Mouse (Mus musculus) CH12.LX (cell line): Measurements from ENCODE around the gene Sult6b2. TPM values are rescaled to one million over a fixed set of nuclear protein-coding genes. Genes with fewer than 3 reads are reported as not detected.

ENCODE experiments used
- DNase-seq: peaks from one replicate; pipeline ENCODE4 v3.0.0-alpha.2; 2013; ENCODE audit errors: extremely low read depth
- H3K27ac ChIP-seq: 2 replicates; pipeline ENCODE4 v1.5.1; 2012; ENCODE audit warnings: low read depth, mild to moderate bottlenecking, control low read depth, moderate library complexity; ENCODE audit not compliant: insufficient read depth
- H3K27me3 ChIP-seq: replicated peaks from 2 replicates; pipeline ENCODE3; 2012; ENCODE audit warnings: inconsistent platforms
- H3K36me3 ChIP-seq, 2 experiments: replicated peaks in 1 of 2; 2 replicates each; pipeline versions ENCODE3 to v1.6.1; 2012; ENCODE audit warnings: inconsistent platforms in 1 of 2, low read length in 1 of 2, mild to moderate bottlenecking in 1 of 2, mixed read lengths in 1 of 2, moderate library complexity in 1 of 2; ENCODE audit not compliant: control insufficient read depth in 1 of 2, insufficient read depth in 1 of 2
- H3K4me1 ChIP-seq, 2 experiments: 2 replicates each; pipeline ENCODE4 v1.6.1; 2012; ENCODE audit warnings: inconsistent platforms in 1 of 2, moderate library complexity in 1 of 2; ENCODE audit not compliant: insufficient read depth in 2 of 2, control insufficient read depth in 1 of 2
- H3K4me2 ChIP-seq: 2 replicates; pipeline ENCODE4 v1.6.1; 2012; ENCODE audit warnings: low read depth, mild to moderate bottlenecking, control low read depth; ENCODE audit not compliant: poor library complexity, insufficient read depth, severe bottlenecking
- H3K4me3 ChIP-seq, 3 experiments: fragments of 150-350 bp in 1 of 3; sonication (generic) in 1 of 3; replicated peaks in 1 of 3; 2 replicates each; pipeline versions ENCODE3 to v1.5.1; 2011 to 2012; ENCODE audit warnings: low read depth in 2 of 3, low read length in 2 of 3, mild to moderate bottlenecking in 2 of 3, moderate library complexity in 2 of 3, control low read depth in 1 of 3, improper control_type of control experiment in 1 of 3, inconsistent platforms in 1 of 3, mixed read lengths in 1 of 3; ENCODE audit not compliant: poor library complexity in 1 of 3
- H3K79me2 ChIP-seq: replicated peaks from 2 replicates; pipeline ENCODE4 v1.6.1; 2012; ENCODE audit warnings: mild to moderate bottlenecking, moderate library complexity; ENCODE audit not compliant: control insufficient read depth, poor library complexity, insufficient read depth, severe bottlenecking; ENCODE audit errors: extremely low read depth
- H3K9ac ChIP-seq: 2 replicates; pipeline ENCODE4 v1.6.1; 2012; ENCODE audit warnings: low read depth, mild to moderate bottlenecking, control low read depth, moderate library complexity; ENCODE audit not compliant: insufficient read depth
- H3K9me3 ChIP-seq: replicated peaks from 2 replicates; pipeline ENCODE3; 2012; ENCODE audit warnings: low read length, inconsistent platforms, mixed read lengths
- BHLHE40 ChIP-seq: IDR thresholded peaks from 2 replicates; pipeline ENCODE4 v1.6.1; 2011; ENCODE audit warnings: mild to moderate bottlenecking, low read depth, low read length, improper control_type of control experiment
- CTCF ChIP-seq, 2 experiments: IDR thresholded peaks in 1 of 2; conservative IDR thresholded peaks in 1 of 2; 2 replicates each; pipeline ENCODE4 v1.5.1; 2011 to 2012; ENCODE audit warnings: low read depth in 2 of 2, low read length in 2 of 2, improper control_type of control experiment in 1 of 2, inconsistent platforms in 1 of 2, mild to moderate bottlenecking in 1 of 2, moderate library complexity in 1 of 2
- EP300 ChIP-seq: IDR thresholded peaks from 2 replicates; pipeline ENCODE4 v1.6.1; 2011; ENCODE audit warnings: low read length, improper control_type of control experiment
- ETS1 ChIP-seq: conservative IDR thresholded peaks from 2 replicates; pipeline ENCODE4 v1.6.1; 2012; ENCODE audit warnings: low read depth, mild to moderate bottlenecking, inconsistent platforms, low read length, improper control_type of control experiment, moderate library complexity
- HCFC1 ChIP-seq: IDR thresholded peaks from 2 replicates; pipeline ENCODE4 v1.6.1; 2012; ENCODE audit warnings: low read depth, mild to moderate bottlenecking, inconsistent platforms, low read length, improper control_type of control experiment
- JUN ChIP-seq: IDR thresholded peaks from 2 replicates; pipeline ENCODE4 v1.6.1; 2011; ENCODE audit warnings: low read depth, mild to moderate bottlenecking, low read length, improper control_type of control experiment, moderate library complexity; ENCODE audit not compliant: insufficient read depth
- JUND ChIP-seq: conservative IDR thresholded peaks from 2 replicates; pipeline ENCODE4 v1.6.1; 2011; ENCODE audit warnings: low read depth, low read length, improper control_type of control experiment
- MAFK ChIP-seq: IDR thresholded peaks from 2 replicates; pipeline ENCODE4 v1.6.1; 2011; ENCODE audit warnings: low read length, improper control_type of control experiment; ENCODE audit not compliant: insufficient replicate concordance
- MAZ ChIP-seq: IDR thresholded peaks from 2 replicates; pipeline ENCODE4 v1.6.1; 2012; ENCODE audit warnings: low read depth, mild to moderate bottlenecking, inconsistent platforms, low read length, improper control_type of control experiment, moderate library complexity
- MXI1 ChIP-seq: IDR thresholded peaks from 2 replicates; pipeline ENCODE4 v1.6.1; 2011; ENCODE audit warnings: mild to moderate bottlenecking, low read depth, low read length, improper control_type of control experiment
- MYC ChIP-seq: IDR thresholded peaks from 2 replicates; pipeline ENCODE4 v1.6.1; 2011; ENCODE audit warnings: low read depth, mild to moderate bottlenecking, improper control_type of control experiment, low read length
- POLR2AphosphoS2 ChIP-seq: IDR thresholded peaks from 2 replicates; pipeline ENCODE4 v1.6.1; 2011; ENCODE audit warnings: low read depth, low read length, improper control_type of control experiment
- RCOR1 ChIP-seq: conservative IDR thresholded peaks from 2 replicates; pipeline ENCODE4 v1.6.1; 2012; ENCODE audit warnings: low read depth, mild to moderate bottlenecking, inconsistent platforms, low read length, improper control_type of control experiment
- SIN3A ChIP-seq: IDR thresholded peaks from 2 replicates; pipeline ENCODE4 v1.6.1; 2012; ENCODE audit warnings: low read length, improper control_type of control experiment, inconsistent platforms
- TBP ChIP-seq: conservative IDR thresholded peaks from 2 replicates; pipeline ENCODE4 v1.6.1; 2011; ENCODE audit warnings: low read depth, low read length, improper control_type of control experiment
- dilution Hi-C: fragments of 300-500 bp; cut with MboI; formaldehyde crosslinking; loops from 2 replicates; pipeline ENCODE4 v1.14.3; 2020; ENCODE audit warnings: low sequenced_read_pairs; ENCODE audit not compliant: extremely low pct_unique_long_range_greater_than_20kb, extremely low pct_ligation_motif_present
- in situ Hi-C: fragments of 300-500 bp; cut with MboI; formaldehyde crosslinking; loops from 3 replicates; pipeline ENCODE4 v1.14.3; 2019; ENCODE audit warnings: low sequenced_read_pairs, low pct_ligation_motif_present, low pct_unique_long_range_greater_than_20kb, mixed read lengths
- polyA plus RNA-seq: library from polyadenylated mRNA; unstranded; fragments of >175 nt; gene quantifications from 2 replicates; pipeline ENCODE4 v1.2.1, GENCODE M21; 2012; ENCODE audit warnings: low read depth; ENCODE audit not compliant: insufficient read length
- total RNA-seq, 2 experiments: library from RNA; depleted of rRNA; stranded (reverse); fragments of 300-350 nt in 1 of 2; fragments of >200 nt in 1 of 2; gene quantifications; 2 replicates each; pipeline ENCODE4 v1.2.3; 2012 to 2014

Gene Sult6b2
- total and polyA plus RNA-seq, 3 experiments: 0.25 to 1.1 (median 0.54) TPM

GRCm38 (mm10) chr6:142845066-142845465, 40.8 kb upstream of the Sult6b2 start:
- Histone ChIP-seq H3K9me3 (no peaks in the 10 kb centered on the region), H3K36me3 (no peaks in the 10 kb centered on the region), H3K27ac (no peak overlapping the region), H3K4me1 (peaks cover 9 to 21% of the 10 kb centered on the region in 2 experiments), H3K79me2 (no peaks in the 10 kb centered on the region), H3K4me2 (no peak overlapping the region), H3K4me3 (no peak overlapping the region), H3K27me3 (no peaks in the 10 kb centered on the region), H3K9ac (no peak overlapping the region)
- dilution Hi-C loops: no loop called here
- no peak for DNase-seq
- TF ChIP-seq POLR2AphosphoS2 (no peak), BHLHE40 (no peak), RCOR1 (no peak), EP300 (no peak)
- in situ Hi-C loops: no loop called here

- Histone ChIP-seq H3K4me3 (no peak overlapping the region), H3K27me3 (no peaks in the 10 kb centered on the region), H3K79me2 (no peaks in the 10 kb centered on the region), H3K27ac (no peak overlapping the region), H3K4me2 (no peak overlapping the region), H3K36me3 (no peaks in the 10 kb centered on the region), H3K4me1 (peaks cover 9 to 17% of the 10 kb centered on the region in 2 experiments), H3K9me3 (no peaks in the 10 kb centered on the region), H3K9ac (no peak overlapping the region)
- in situ Hi-C loops: no loop called here
- dilution Hi-C loops: no loop called here
- DNase-seq: no peak
- TF ChIP-seq JUN (no peak), ETS1 (no peak), TBP (no peak), MXI1 (no peak), HCFC1 (no peak), MAFK (no peak), SIN3A (no peak), MYC (no peak), CTCF (conservative IDR thresholded peaks at IDR 0.05 in 1 of 2, IDR thresholded peaks at IDR 0.05 in 1 of 2; ENCODE audit: low read depth in 2 of 2, low read length in 2 of 2) (no peak)
Observed at GRCm38 (mm10) chr6:142844061-142844460, 39.8 kb upstream of the Sult6b2 start.

GRCm38 (mm10) chr6:142838501-142838900, 34.2 kb upstream of the Sult6b2 start:
- in situ Hi-C loops: no loop called here
- Histone ChIP-seq H3K27ac (no peak overlapping the region), H3K9me3 (no peaks in the 10 kb centered on the region), H3K79me2 (no peaks in the 10 kb centered on the region), H3K4me2 (no peak overlapping the region), H3K4me3 (no peak overlapping the region), H3K36me3 (no peaks in the 10 kb centered on the region), H3K27me3 (no peaks in the 10 kb centered on the region), H3K4me1 (peaks cover 6 to 23% of the 10 kb centered on the region in 2 experiments), H3K9ac (no peak overlapping the region)
- no peak for TF ChIP-seq JUND
- no peak for TF ChIP-seq MAZ
- dilution Hi-C loops: no loop called here
- no peak for DNase-seq
